Mouse (Mus musculus): ENCODE results near the gene Epn2.

- TF ChIP-seq EP300 (IDR thresholded peaks at IDR 0.05): no peak
- TF ChIP-seq CTCF (IDR thresholded peaks at IDR 0.05): peak; percentile 81
These were observed 64.5 kb downstream of the Epn2 start for GRCm38 (mm10) chr11:61514953-61515352.

All from lung, postnatal 0 days (tissue).